Mouse (Mus musculus): ENCODE measurements at regions not wholly inside any gene's neighbourhood (a gene's known extent, or its start where the extent isn't known, plus 50 kb on each side); places are given as distances from the start of the nearest gene placed in this dataset.
A peak's percentile ranks its signal among the peaks of the same experiment; 100 is the strongest.

GRCm38 (mm10) chr15:56497757-56498156 lies 979.7 kb downstream of the Slc22a22 start:
- ATAC-seq (ENCODE audit: insufficient number of reproducible peaks, insufficient read depth, low FRiP score, low TSS enrichment, low read depth), result no peak
- Histone ChIP-seq H3K36me3 (no peaks in the 10 kb centered on the region), H3K9me3 (no peaks in the 10 kb centered on the region), H3K4me1 (replicated peaks) (no peaks in the 10 kb centered on the region), H3K27ac (no peak overlapping the region), H3K4me2 (no peak overlapping the region), H3K9ac (replicated peaks) (no peak overlapping the region), H3K27me3 (no peaks in the 10 kb centered on the region), H3K4me3 (replicated peaks) (no peak overlapping the region)
- 73% methylated on average over 4 of the region's 4 CpGs for WGBS

DNA sequence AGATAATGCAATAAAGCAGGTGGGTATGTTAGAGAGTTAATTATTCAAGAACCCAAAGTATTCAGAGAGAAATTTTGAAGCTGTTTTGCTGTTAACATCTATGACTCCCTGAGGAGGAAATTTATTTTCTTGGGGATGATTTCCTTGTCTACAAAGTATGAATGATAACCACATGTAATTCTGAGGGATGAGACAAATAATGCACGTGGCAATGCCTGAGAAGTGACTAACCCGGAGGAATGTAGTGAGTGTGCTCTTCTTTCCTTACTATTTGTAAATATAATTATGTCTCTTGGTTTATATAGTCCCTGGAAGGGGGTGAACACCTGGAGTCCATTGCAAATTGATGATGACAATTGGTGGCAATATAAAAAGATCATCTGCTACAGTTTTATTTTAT lies 981.1 kb downstream of the Slc22a22 start:
- Histone ChIP-seq H3K36me3 (no peaks in the 10 kb centered on the region), H3K27ac (no peak overlapping the region), H3K9me3 (no peaks in the 10 kb centered on the region), H3K4me1 (replicated peaks) (no peaks in the 10 kb centered on the region), H3K4me2 (no peak overlapping the region), H3K9ac (replicated peaks) (no peak overlapping the region), H3K4me3 (replicated peaks) (no peak overlapping the region), H3K27me3 (no peaks in the 10 kb centered on the region)
- 85% methylated on average over 2 of the region's 2 CpGs for WGBS
- no peak for ATAC-seq (ENCODE audit: insufficient number of reproducible peaks, insufficient read depth, low FRiP score, low TSS enrichment, low read depth)

DNA sequence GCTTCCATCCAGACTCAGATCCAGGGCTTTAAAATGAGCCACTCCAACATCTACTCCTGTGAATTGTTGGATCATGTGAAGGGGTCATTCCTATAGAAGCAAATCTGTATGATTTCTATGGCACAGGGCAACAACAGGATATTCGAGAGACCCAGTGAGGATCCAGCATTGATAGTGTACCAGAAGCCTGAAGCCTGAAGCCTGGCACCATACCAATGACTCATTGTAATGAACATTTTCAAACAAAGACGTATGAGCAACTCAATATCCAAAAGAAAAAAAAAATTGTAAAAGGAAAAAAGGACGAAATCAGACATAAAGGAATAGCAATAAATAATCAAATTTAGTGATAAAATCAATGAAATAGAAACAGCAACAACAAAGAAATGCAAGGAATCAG lies 991.5 kb downstream of the Slc22a22 start:
- ATAC-seq (ENCODE audit: insufficient number of reproducible peaks, insufficient read depth, low FRiP score, low TSS enrichment, low read depth), result no peak

DNA sequence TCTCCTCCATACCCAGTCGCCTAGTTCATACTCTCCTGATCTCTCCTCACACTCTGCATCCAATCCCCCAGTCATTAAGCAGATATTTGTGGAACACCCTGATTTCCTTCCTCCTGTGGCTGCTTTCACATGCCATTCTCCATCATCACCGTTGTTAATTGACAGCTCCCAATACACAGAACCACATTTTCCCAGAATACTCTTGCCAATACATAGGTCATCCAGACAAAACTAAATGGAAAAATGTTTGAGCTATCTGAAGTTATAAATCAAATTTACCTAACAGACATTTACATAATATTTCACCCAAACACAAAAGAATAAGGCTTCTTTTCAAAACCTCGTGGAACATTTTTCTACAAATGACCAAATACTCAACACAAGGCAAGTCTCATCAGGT lies 992.7 kb downstream of the Slc22a22 start:
- Histone ChIP-seq H3K4me1 (replicated peaks) (peaks cover 5% of the 10 kb centered on the region; the same call in 1 of the 2 replicates), H3K27ac (no peak overlapping the region), H3K27me3 (no peaks in the 10 kb centered on the region), H3K9ac (replicated peaks) (no peak overlapping the region), H3K4me3 (replicated peaks) (no peak overlapping the region), H3K36me3 (no peaks in the 10 kb centered on the region), H3K4me2 (no peak overlapping the region), H3K9me3 (no peaks in the 10 kb centered on the region)
- WGBS, result 78% methylated on average over 3 of the region's 3 CpGs
- no peak for ATAC-seq (ENCODE audit: insufficient number of reproducible peaks, insufficient read depth, low FRiP score, low TSS enrichment, low read depth)

More for the DNA sequence above, 991.5 kb downstream of the Slc22a22 start:
- Histone ChIP-seq H3K4me1 (replicated peaks) (peaks cover 3% of the 10 kb centered on the region; the same call in 1 of the 2 replicates), H3K27me3 (no peaks in the 10 kb centered on the region), H3K9ac (replicated peaks) (no peak overlapping the region), H3K4me2 (no peak overlapping the region), H3K4me3 (replicated peaks) (no peak overlapping the region), H3K36me3 (no peaks in the 10 kb centered on the region), H3K27ac (no peak overlapping the region), H3K9me3 (no peaks in the 10 kb centered on the region)
- WGBS, result 86% methylated on average over 3 of the region's 3 CpGs

- Histone ChIP-seq H3K27me3 (no peaks in the 10 kb centered on the region), H3K36me3 (no peaks in the 10 kb centered on the region), H3K9me3 (no peaks in the 10 kb centered on the region), H3K4me2 (no peak overlapping the region), H3K4me1 (replicated peaks) (peaks cover 11% of the 10 kb centered on the region; the same call in 1 of the 2 replicates), H3K27ac (no peak overlapping the region), H3K9ac (replicated peaks) (no peak overlapping the region), H3K4me3 (replicated peaks) (no peak overlapping the region)
- peak; percentile 78; the same call in 1 of the 2 replicates for ATAC-seq (ENCODE audit: insufficient number of reproducible peaks, insufficient read depth, low FRiP score, low TSS enrichment, low read depth)
These were observed 997.7 kb downstream of the Slc22a22 start for GRCm38 (mm10) chr15:56479682-56480081.

GRCm38 (mm10) chr15:56479015-56479414 lies 998.4 kb downstream of the Slc22a22 start:
- Histone ChIP-seq H3K27me3 (no peaks in the 10 kb centered on the region), H3K4me3 (replicated peaks) (no peak overlapping the region)
- ATAC-seq (ENCODE audit: insufficient number of reproducible peaks, insufficient read depth, low FRiP score, low TSS enrichment, low read depth), result no peak

DNA sequence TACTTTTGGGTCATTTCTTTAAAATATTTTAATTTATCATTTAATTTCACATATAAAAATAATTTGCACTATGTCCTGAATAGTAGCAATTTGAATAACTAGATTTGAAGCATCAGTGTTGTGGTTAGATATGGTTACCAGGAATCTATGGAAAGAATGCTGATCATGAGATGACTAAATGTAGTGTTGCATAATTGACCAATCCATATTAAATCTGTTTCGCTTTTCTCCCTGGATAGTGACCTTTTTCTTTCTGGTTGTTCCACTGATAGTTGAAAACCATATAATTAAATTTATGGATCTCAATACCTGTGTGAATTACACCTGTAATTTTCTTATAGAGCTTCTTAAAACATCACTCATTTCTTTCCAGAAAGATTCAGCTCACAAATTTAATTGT lies 1003.7 kb downstream of the Slc22a22 start:
- Histone ChIP-seq H3K9me3 (no peaks in the 10 kb centered on the region), H3K27ac (no peak overlapping the region), H3K4me3 (replicated peaks) (no peak overlapping the region), H3K36me3 (no peaks in the 10 kb centered on the region), H3K27me3 (no peaks in the 10 kb centered on the region), H3K4me2 (no peak overlapping the region), H3K9ac (replicated peaks) (no peak overlapping the region), H3K4me1 (replicated peaks) (no peaks in the 10 kb centered on the region)
- 94% methylated on average over 1 of the region's 1 CpGs for WGBS
- no peak for ATAC-seq (ENCODE audit: insufficient number of reproducible peaks, insufficient read depth, low FRiP score, low TSS enrichment, low read depth)

More at GRCm38 (mm10) chr15:56479015-56479414, 998.4 kb downstream of the Slc22a22 start:
- Histone ChIP-seq H3K9ac (replicated peaks) (no peak overlapping the region), H3K9me3 (no peaks in the 10 kb centered on the region), H3K4me1 (replicated peaks) (peaks cover 8% of the 10 kb centered on the region; the same call in 1 of the 2 replicates), H3K36me3 (no peaks in the 10 kb centered on the region), H3K4me2 (no peak overlapping the region), H3K27ac (peak overlapping the region; percentile 69)
- WGBS, result 63% methylated on average over 3 of the region's 3 CpGs

GRCm38 (mm10) chr15:56451881-56452280 lies 1025.5 kb downstream of the Slc22a22 start:
- Histone ChIP-seq H3K4me1 (replicated peaks) (no peaks in the 10 kb centered on the region), H3K4me3 (replicated peaks) (no peak overlapping the region)
- ATAC-seq (ENCODE audit: insufficient number of reproducible peaks, insufficient read depth, low FRiP score, low TSS enrichment, low read depth), result no peak

GRCm38 (mm10) chr15:56448015-56448645 lies 1029.3 kb downstream of the Slc22a22 start:
- ATAC-seq (ENCODE audit: insufficient number of reproducible peaks, insufficient read depth, low FRiP score, low TSS enrichment, low read depth), result no peak
- no peak overlapping the region for H3K4me3 ChIP-seq (replicated peaks)
- H3K36me3 ChIP-seq, result no peaks in the 10 kb centered on the region
- no peaks in the 10 kb centered on the region for H3K27me3 ChIP-seq
- no peak overlapping the region for H3K27ac ChIP-seq
- no peak overlapping the region for H3K4me2 ChIP-seq
- no peaks in the 10 kb centered on the region for H3K4me1 ChIP-seq (replicated peaks)
- WGBS, result 69% methylated on average over 10 of the region's 10 CpGs
- H3K9ac ChIP-seq (replicated peaks), result no peak overlapping the region
- H3K9me3 ChIP-seq, result no peaks in the 10 kb centered on the region

More at GRCm38 (mm10) chr15:56451881-56452280, 1025.5 kb downstream of the Slc22a22 start:
- Histone ChIP-seq H3K36me3 (no peaks in the 10 kb centered on the region), H3K27me3 (no peaks in the 10 kb centered on the region), H3K9ac (replicated peaks) (no peak overlapping the region), H3K4me2 (no peak overlapping the region), H3K27ac (no peak overlapping the region), H3K9me3 (no peaks in the 10 kb centered on the region)
- 73% methylated on average over 4 of the region's 4 CpGs for WGBS

DNA sequence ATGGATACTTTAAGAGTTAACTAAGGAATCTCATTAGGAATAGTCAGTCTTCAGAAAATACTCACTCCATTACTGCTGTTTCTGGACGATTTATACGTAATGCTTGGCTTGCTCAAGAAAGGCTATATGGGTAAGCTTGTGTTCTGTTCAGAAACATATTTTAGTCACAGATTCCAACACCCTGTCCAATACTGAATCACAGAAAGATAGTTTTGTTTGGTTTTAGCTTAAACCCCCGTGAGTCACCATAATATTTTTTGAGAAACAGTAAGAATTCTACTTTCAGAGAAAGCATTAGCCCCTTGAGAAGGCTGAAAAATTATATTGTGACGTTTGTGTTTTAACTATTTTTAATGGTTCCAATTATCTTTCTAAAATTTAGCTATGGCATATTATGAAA lies 1037.3 kb downstream of the Slc22a22 start:
- no peak overlapping the region for H3K27ac ChIP-seq
- H3K4me2 ChIP-seq, result no peak overlapping the region
- H3K9me3 ChIP-seq, result no peaks in the 10 kb centered on the region
- no peak for ATAC-seq (ENCODE audit: insufficient number of reproducible peaks, insufficient read depth, low FRiP score, low TSS enrichment, low read depth)
- WGBS, result 80% methylated on average over 4 of the region's 4 CpGs
- H3K4me3 ChIP-seq (replicated peaks), result no peak overlapping the region
- H3K4me1 ChIP-seq (replicated peaks), result no peaks in the 10 kb centered on the region
- H3K9ac ChIP-seq (replicated peaks), result no peak overlapping the region
- H3K36me3 ChIP-seq, result no peaks in the 10 kb centered on the region
- H3K27me3 ChIP-seq, result no peaks in the 10 kb centered on the region

- Histone ChIP-seq H3K27me3 (no peaks in the 10 kb centered on the region), H3K9me3 (no peaks in the 10 kb centered on the region), H3K27ac (no peak overlapping the region), H3K4me2 (no peak overlapping the region), H3K9ac (replicated peaks) (no peak overlapping the region), H3K36me3 (no peaks in the 10 kb centered on the region), H3K4me1 (replicated peaks) (no peaks in the 10 kb centered on the region), H3K4me3 (replicated peaks) (no peak overlapping the region)
- no peak for ATAC-seq (ENCODE audit: insufficient number of reproducible peaks, insufficient read depth, low FRiP score, low TSS enrichment, low read depth)
- WGBS, result 68% methylated on average over 2 of the region's 2 CpGs
These were observed 1039.1 kb downstream of the Slc22a22 start for GRCm38 (mm10) chr15:56438370-56438769.

DNA sequence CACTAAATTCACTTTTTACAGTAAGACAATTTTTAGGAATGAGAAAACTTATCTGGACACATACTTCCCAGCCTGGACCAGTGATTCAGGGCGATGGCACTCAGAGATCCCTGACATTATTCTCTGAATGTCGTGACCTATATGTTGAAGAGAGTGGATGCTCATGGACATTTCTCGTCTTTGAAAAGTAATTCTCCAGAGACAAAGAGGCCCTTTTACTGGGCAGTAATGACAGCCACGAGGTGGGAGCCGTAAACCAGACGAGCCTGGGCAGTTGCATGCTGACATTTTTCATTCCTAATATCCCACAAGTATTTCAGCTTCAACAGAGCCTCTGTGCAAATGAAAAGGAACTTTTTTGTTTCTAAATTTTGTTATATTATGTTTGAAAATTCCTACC lies 1041.3 kb downstream of the Slc22a22 start:
- Histone ChIP-seq H3K4me1 (replicated peaks) (no peaks in the 10 kb centered on the region), H3K36me3 (no peaks in the 10 kb centered on the region), H3K9ac (replicated peaks) (no peak overlapping the region), H3K4me2 (no peak overlapping the region), H3K9me3 (no peaks in the 10 kb centered on the region), H3K4me3 (replicated peaks) (no peak overlapping the region), H3K27ac (no peak overlapping the region), H3K27me3 (no peaks in the 10 kb centered on the region)
- no peak for ATAC-seq (ENCODE audit: insufficient number of reproducible peaks, insufficient read depth, low FRiP score, low TSS enrichment, low read depth)
- 50% methylated on average over 6 of the region's 6 CpGs for WGBS

All from limb, embryonic 12.5 days (tissue).